ENCODE assay signal across 7 mouse cellular contexts in the genomic region with DNA sequence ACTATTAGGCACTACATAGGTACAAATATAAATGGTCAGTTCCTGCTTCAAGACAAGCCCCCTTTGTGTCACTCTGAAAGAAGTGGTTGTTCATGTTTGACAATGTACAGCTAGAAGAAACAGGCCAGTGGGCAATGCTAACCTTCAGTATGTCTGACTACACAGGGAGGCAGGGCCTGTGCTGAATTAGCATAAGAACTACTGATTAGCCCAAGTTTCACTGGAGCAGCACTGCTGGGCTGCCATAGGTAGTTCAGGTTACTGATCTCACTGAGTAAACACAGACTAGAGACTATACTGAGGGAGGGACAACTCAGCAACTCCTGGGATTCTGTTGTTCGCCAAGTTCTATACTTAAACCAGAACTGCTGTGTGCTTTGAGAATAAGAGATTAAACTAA.
DNase-seq lines count a peak whose midpoint lies in the region; ATAC-seq lines count a peak whose summit lies in the region.
"Not testable (repeated sequence)": the region's sequence is repeated elsewhere in the genome, so short reads cannot be mapped to it uniquely, and the experiment has no call there.

No protein-coding gene starts in this region.

- H3K9me3 ChIP-seq in forebrain, embryonic 11.5 days (ENCODE audit: control insufficient read depth, low read length); intestine, embryonic 14.5 days (ENCODE audit: control insufficient read depth, low read length); kidney, embryonic 14.5 days (ENCODE audit: control insufficient read depth, low read length); liver, embryonic 11.5 days (ENCODE audit: control insufficient read depth, low read length); liver, embryonic 16.5 days (replicated peaks; ENCODE audit: control insufficient read depth, low read length); lung, embryonic 16.5 days (ENCODE audit: control insufficient read depth, low read length); stomach, embryonic 15.5 days: not testable (repeated sequence)

- WGBS in forebrain, embryonic 11.5 days = 33% methylated on average over 1 of the region's 1 CpGs
- WGBS in intestine, embryonic 14.5 days = 45% methylated on average over 1 of the region's 1 CpGs
- 67% methylated on average over 1 of the region's 1 CpGs for WGBS in kidney, embryonic 14.5 days
- WGBS in liver, embryonic 11.5 days = 71% methylated on average over 1 of the region's 1 CpGs
- WGBS in liver, embryonic 16.5 days (ENCODE audit: insufficient replicate concordance) = 75% methylated on average over 1 of the region's 1 CpGs
- 10% methylated on average over 1 of the region's 1 CpGs for WGBS in lung, embryonic 16.5 days
- WGBS in stomach, embryonic 15.5 days = 50% methylated on average over 1 of the region's 1 CpGs

- H3K27me3 ChIP-seq in forebrain, embryonic 11.5 days (ENCODE audit: control insufficient read depth, insufficient read depth, low read length); intestine, embryonic 14.5 days (replicated peaks; ENCODE audit: control insufficient read depth, insufficient read depth, low read length); kidney, embryonic 14.5 days (ENCODE audit: control insufficient read depth, insufficient read depth, low read length); liver, embryonic 11.5 days (replicated peaks; ENCODE audit: control insufficient read depth, insufficient read depth, low read length); liver, embryonic 16.5 days (ENCODE audit: control insufficient read depth, insufficient read depth, low read depth, low read length); lung, embryonic 16.5 days (ENCODE audit: control insufficient read depth, insufficient read depth, low read depth, low read length); stomach, embryonic 15.5 days (replicated peaks): not testable (repeated sequence)

- not testable (repeated sequence) for H3K4me1 ChIP-seq in forebrain, embryonic 11.5 days (replicated peaks; ENCODE audit: control insufficient read depth, insufficient read depth, low read length); intestine, embryonic 14.5 days (replicated peaks; ENCODE audit: control insufficient read depth, insufficient read depth, low read length); kidney, embryonic 14.5 days (ENCODE audit: control insufficient read depth, insufficient read depth, low read length); liver, embryonic 11.5 days (replicated peaks; ENCODE audit: control insufficient read depth, insufficient read depth, low read length); liver, embryonic 16.5 days (ENCODE audit: control insufficient read depth, low read depth, low read length); lung, embryonic 16.5 days (replicated peaks; ENCODE audit: control insufficient read depth, insufficient read depth, low read length); stomach, embryonic 15.5 days

- not testable (repeated sequence) for H3K36me3 ChIP-seq in forebrain, embryonic 11.5 days (ENCODE audit: control insufficient read depth, insufficient read depth, low read length); intestine, embryonic 14.5 days (ENCODE audit: control insufficient read depth, insufficient read depth, low read length); kidney, embryonic 14.5 days (ENCODE audit: control insufficient read depth, insufficient read depth, low read length); liver, embryonic 11.5 days (ENCODE audit: control insufficient read depth, insufficient read depth, low read length); liver, embryonic 16.5 days (ENCODE audit: control insufficient read depth, insufficient read depth); lung, embryonic 16.5 days (ENCODE audit: control insufficient read depth, insufficient read depth, low read length); stomach, embryonic 15.5 days

- not testable (repeated sequence) for H3K27ac ChIP-seq in forebrain, embryonic 11.5 days (ENCODE audit: low read depth, low read length); intestine, embryonic 14.5 days (ENCODE audit: low read depth); kidney, embryonic 14.5 days (ENCODE audit: low read depth, low read length); liver, embryonic 11.5 days (ENCODE audit: low read depth, low read length); liver, embryonic 16.5 days (ENCODE audit: low read length); lung, embryonic 16.5 days (ENCODE audit: low read length); stomach, embryonic 15.5 days

- H3K4me2 ChIP-seq in forebrain, embryonic 11.5 days (ENCODE audit: low read depth, low read length, severe bottlenecking); intestine, embryonic 14.5 days (ENCODE audit: low read length); kidney, embryonic 14.5 days (replicated peaks; ENCODE audit: low read depth, low read length); liver, embryonic 11.5 days; liver, embryonic 16.5 days (ENCODE audit: low read depth, low read length); lung, embryonic 16.5 days (ENCODE audit: low read depth, low read length); stomach, embryonic 15.5 days: not testable (repeated sequence)

- H3K4me3 ChIP-seq in forebrain, embryonic 11.5 days (ENCODE audit: low read depth, low read length); intestine, embryonic 14.5 days (ENCODE audit: low read depth, low read length); kidney, embryonic 14.5 days (ENCODE audit: low read length); liver, embryonic 11.5 days (ENCODE audit: low read depth, low read length); liver, embryonic 16.5 days (ENCODE audit: low read depth, low read length); lung, embryonic 16.5 days (ENCODE audit: low read length); stomach, embryonic 15.5 days (replicated peaks): not testable (repeated sequence)

- ATAC-seq in forebrain, embryonic 11.5 days (replicated peaks; ENCODE audit: low FRiP score) = peak; percentile 53
- ATAC-seq in intestine, embryonic 14.5 days (replicated peaks; ENCODE audit: low FRiP score, low TSS enrichment, low read depth) = peak; percentile 88
- ATAC-seq in kidney, embryonic 14.5 days (ENCODE audit: low FRiP score, low TSS enrichment) = peak; percentile 82; the same call in 1 of the 2 replicates
- peak; percentile 69 for ATAC-seq in liver, embryonic 11.5 days (replicated peaks; ENCODE audit: low FRiP score)
- peak; percentile 77 for ATAC-seq in liver, embryonic 16.5 days (ENCODE audit: low read depth)
- ATAC-seq in lung, embryonic 16.5 days (ENCODE audit: low read depth) = peak; percentile 73
- ATAC-seq in stomach, embryonic 15.5 days (ENCODE audit: insufficient read depth, low FRiP score, low read depth) = peak; percentile 91

- DNase-seq in forebrain, embryonic 11.5 days (ENCODE audit: low spot score); intestine, embryonic 14.5 days (ENCODE audit: low spot score); liver, embryonic 11.5 days (ENCODE audit: low spot score): not testable (repeated sequence)

- H3K9ac ChIP-seq in forebrain, embryonic 11.5 days (ENCODE audit: low read length); intestine, embryonic 14.5 days (ENCODE audit: low read length); kidney, embryonic 14.5 days (ENCODE audit: low read depth, low read length); liver, embryonic 11.5 days (ENCODE audit: low read depth, low read length); liver, embryonic 16.5 days (ENCODE audit: low read depth, low read length); lung, embryonic 16.5 days (ENCODE audit: low read length); stomach, embryonic 15.5 days: not testable (repeated sequence)
